Mouse (Mus musculus): ENCODE measurements around the gene Ankrd31. TPM values are rescaled to one million over a fixed set of nuclear protein-coding genes. Genes with fewer than 3 reads are reported as not detected.
"Not testable (repeated sequence)": the region's sequence is repeated elsewhere in the genome, so short reads cannot be mapped to it uniquely, and the experiment has no call there.

The Ankrd31 gene
- polyA plus RNA-seq, 1 experiment from 2014 or later = not detected

DNA sequence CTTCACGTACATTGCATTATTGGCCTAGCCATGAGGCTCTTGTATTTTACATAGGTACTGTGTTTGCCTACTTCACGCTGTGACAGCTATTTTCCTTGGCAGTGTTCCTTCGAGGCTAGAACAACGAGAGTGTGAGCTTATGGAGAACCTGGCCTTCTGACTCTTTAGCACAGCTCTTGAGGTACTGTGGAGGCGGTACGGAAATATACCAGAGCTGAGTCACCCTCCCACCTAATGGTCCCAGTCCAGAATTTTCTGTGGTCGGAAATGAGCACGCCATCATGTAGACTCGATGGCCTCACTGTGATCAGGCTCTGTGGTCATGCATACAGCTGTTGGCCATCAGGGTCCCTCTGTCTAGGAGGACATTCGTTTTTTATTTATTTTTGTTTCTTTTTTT is 191.6 kb downstream of the Ankrd31 start:
- H3K4me2 ChIP-seq (ENCODE audit: low read depth) = no peak overlapping the region
- WGBS = 87% methylated on average over 10 of the region's 10 CpGs
- no peak for ATAC-seq (ENCODE audit: insufficient read depth, low FRiP score, low TSS enrichment)

DNA sequence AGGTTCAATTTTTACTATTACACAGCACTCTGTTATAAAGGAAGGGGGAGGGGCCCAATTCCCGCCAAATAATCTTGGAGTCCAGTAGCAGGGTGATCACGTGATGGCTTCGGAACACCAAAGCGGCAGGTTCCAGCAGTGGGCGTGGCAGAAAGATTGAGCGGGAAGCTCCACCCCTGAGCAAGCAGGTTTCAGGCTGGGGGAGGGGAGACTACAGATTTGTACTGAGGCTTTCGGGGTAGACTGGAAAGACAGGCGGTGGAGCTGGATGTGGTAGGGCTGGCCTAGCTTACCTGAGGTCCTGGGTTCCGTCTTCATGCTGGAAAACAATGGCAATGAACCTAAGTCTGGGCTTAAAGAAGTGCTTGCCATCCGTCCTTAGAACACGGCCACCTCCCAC is 193.4 kb downstream of the Ankrd31 start:
- not testable (repeated sequence) for H3K27ac ChIP-seq (ENCODE audit: low read depth, low read length); H3K9me3 ChIP-seq (ENCODE audit: control insufficient read depth, low read length); H3K36me3 ChIP-seq (ENCODE audit: control insufficient read depth, insufficient read depth, low read length); H3K27me3 ChIP-seq (ENCODE audit: control insufficient read depth, insufficient read depth, low read length); H3K4me3 ChIP-seq (ENCODE audit: low read depth, low read length); H3K9ac ChIP-seq (ENCODE audit: low read length); H3K4me1 ChIP-seq (ENCODE audit: control insufficient read depth, insufficient read depth, low read length); ATAC-seq (ENCODE audit: insufficient read depth, low FRiP score, low TSS enrichment); DNase-seq (ENCODE audit: low spot score); H3K4me2 ChIP-seq (ENCODE audit: low read depth)
- WGBS = 89% methylated on average over 11 of the region's 11 CpGs

More for the DNA sequence above, 191.6 kb downstream of the Ankrd31 start:
- H3K9me3 ChIP-seq (ENCODE audit: control insufficient read depth, low read length) = no peaks in the 10 kb centered on the region
- no peak overlapping the region for H3K4me3 ChIP-seq (ENCODE audit: low read depth, low read length)
- no peaks in the 10 kb centered on the region for H3K36me3 ChIP-seq (ENCODE audit: control insufficient read depth, insufficient read depth, low read length)
- no peak overlapping the region for H3K27ac ChIP-seq (ENCODE audit: low read depth, low read length)
- no peaks in the 10 kb centered on the region for H3K27me3 ChIP-seq (ENCODE audit: control insufficient read depth, insufficient read depth, low read length)
- H3K4me1 ChIP-seq (ENCODE audit: control insufficient read depth, insufficient read depth, low read length) = peaks cover 4% of the 10 kb centered on the region; the same call in 1 of the 2 replicates
- H3K9ac ChIP-seq (ENCODE audit: low read length) = no peak overlapping the region
- DNase-seq (ENCODE audit: low spot score) = no peak

GRCm38 (mm10) chr13:96943571-96943970 is 195.5 kb downstream of the Ankrd31 start:
- Histone ChIP-seq H3K36me3 (ENCODE audit: control insufficient read depth, insufficient read depth, low read length) (no peaks in the 10 kb centered on the region), H3K9ac (ENCODE audit: low read length) (no peak overlapping the region), H3K9me3 (ENCODE audit: control insufficient read depth, low read length) (no peaks in the 10 kb centered on the region), H3K4me3 (ENCODE audit: low read depth, low read length) (no peak overlapping the region), H3K4me2 (ENCODE audit: low read depth) (no peak overlapping the region), H3K27me3 (ENCODE audit: control insufficient read depth, insufficient read depth, low read length) (no peaks in the 10 kb centered on the region), H3K4me1 (ENCODE audit: control insufficient read depth, insufficient read depth, low read length) (no peaks in the 10 kb centered on the region), H3K27ac (ENCODE audit: low read depth, low read length) (no peak overlapping the region)
- no peak for DNase-seq (ENCODE audit: low spot score)
- no peak for ATAC-seq (ENCODE audit: insufficient read depth, low FRiP score, low TSS enrichment)
- 75% methylated on average over 3 of the region's 3 CpGs for WGBS

- Histone ChIP-seq H3K36me3 (ENCODE audit: control insufficient read depth, insufficient read depth, low read length) (no peaks in the 10 kb centered on the region), H3K27ac (ENCODE audit: low read depth, low read length) (no peak overlapping the region), H3K4me3 (ENCODE audit: low read depth, low read length) (no peak overlapping the region), H3K27me3 (ENCODE audit: control insufficient read depth, insufficient read depth, low read length) (no peaks in the 10 kb centered on the region), H3K9ac (ENCODE audit: low read length) (no peak overlapping the region), H3K9me3 (ENCODE audit: control insufficient read depth, low read length) (no peaks in the 10 kb centered on the region), H3K4me1 (ENCODE audit: control insufficient read depth, insufficient read depth, low read length) (no peaks in the 10 kb centered on the region), H3K4me2 (ENCODE audit: low read depth) (no peak overlapping the region)
- DNase-seq (ENCODE audit: low spot score) = no peak
- ATAC-seq (ENCODE audit: insufficient read depth, low FRiP score, low TSS enrichment) = no peak
- WGBS = 88% methylated on average over 4 of the region's 4 CpGs
Observed at GRCm38 (mm10) chr13:96945748-96946147, 197.7 kb downstream of the Ankrd31 start.

GRCm38 (mm10) chr13:96947722-96948121 is 199.7 kb downstream of the Ankrd31 start:
- H3K9me3 ChIP-seq (ENCODE audit: control insufficient read depth, low read length) = no peaks in the 10 kb centered on the region
- H3K27ac ChIP-seq (ENCODE audit: low read depth, low read length) = no peak overlapping the region
- no peak overlapping the region for H3K9ac ChIP-seq (ENCODE audit: low read length)
- no peaks in the 10 kb centered on the region for H3K36me3 ChIP-seq (ENCODE audit: control insufficient read depth, insufficient read depth, low read length)
- WGBS = 89% methylated on average over 7 of the region's 7 CpGs
- no peaks in the 10 kb centered on the region for H3K27me3 ChIP-seq (ENCODE audit: control insufficient read depth, insufficient read depth, low read length)
- H3K4me3 ChIP-seq (ENCODE audit: low read depth, low read length) = no peak overlapping the region
- no peaks in the 10 kb centered on the region for H3K4me1 ChIP-seq (ENCODE audit: control insufficient read depth, insufficient read depth, low read length)
- no peak overlapping the region for H3K4me2 ChIP-seq (ENCODE audit: low read depth)
- no peak for DNase-seq (ENCODE audit: low spot score)
- ATAC-seq (ENCODE audit: insufficient read depth, low FRiP score, low TSS enrichment) = no peak

DNA sequence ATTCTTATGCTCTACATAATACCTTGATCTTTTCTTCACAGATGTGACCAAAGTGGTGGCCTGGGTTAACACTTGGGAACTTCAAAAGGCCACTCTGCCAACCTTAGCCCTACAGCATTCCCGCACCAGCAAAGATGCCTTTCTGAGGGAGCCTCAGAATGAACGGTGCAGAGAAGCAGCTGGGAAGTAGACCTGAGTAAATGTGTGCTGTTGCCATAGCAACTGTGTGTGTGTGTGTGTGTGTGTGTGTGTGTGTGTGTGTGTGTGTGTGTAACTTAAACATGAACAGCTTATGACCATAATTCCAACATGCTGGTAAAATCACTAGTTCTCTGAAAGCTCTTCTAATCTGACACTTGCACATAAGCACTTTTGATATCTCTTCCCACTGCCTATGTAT is 203.8 kb downstream of the Ankrd31 start:
- H3K27ac ChIP-seq (ENCODE audit: low read depth, low read length) = no peak overlapping the region
- H3K4me1 ChIP-seq (ENCODE audit: control insufficient read depth, insufficient read depth, low read length) = no peaks in the 10 kb centered on the region
- H3K36me3 ChIP-seq (ENCODE audit: control insufficient read depth, insufficient read depth, low read length) = no peaks in the 10 kb centered on the region
- H3K9ac ChIP-seq (ENCODE audit: low read length) = no peak overlapping the region
- no peak overlapping the region for H3K4me3 ChIP-seq (ENCODE audit: low read depth, low read length)
- no peaks in the 10 kb centered on the region for H3K9me3 ChIP-seq (ENCODE audit: control insufficient read depth, low read length)
- no peak overlapping the region for H3K4me2 ChIP-seq (ENCODE audit: low read depth)
- DNase-seq (ENCODE audit: low spot score) (no peak), ATAC-seq (ENCODE audit: insufficient read depth, low FRiP score, low TSS enrichment) (no peak)
- H3K27me3 ChIP-seq (ENCODE audit: control insufficient read depth, insufficient read depth, low read length) = no peaks in the 10 kb centered on the region
- WGBS = 55% methylated on average over 2 of the region's 2 CpGs

- no peaks in the 10 kb centered on the region for H3K36me3 ChIP-seq (ENCODE audit: control insufficient read depth, insufficient read depth, low read length)
- H3K4me3 ChIP-seq (ENCODE audit: low read depth, low read length) = no peak overlapping the region
- H3K9ac ChIP-seq (ENCODE audit: low read length) = no peak overlapping the region
- 95% methylated on average over 6 of the region's 6 CpGs for WGBS
- DNase-seq (ENCODE audit: low spot score) (no peak), ATAC-seq (ENCODE audit: insufficient read depth, low FRiP score, low TSS enrichment) (no peak)
- no peak overlapping the region for H3K27ac ChIP-seq (ENCODE audit: low read depth, low read length)
- H3K9me3 ChIP-seq (ENCODE audit: control insufficient read depth, low read length) = no peaks in the 10 kb centered on the region
- H3K27me3 ChIP-seq (ENCODE audit: control insufficient read depth, insufficient read depth, low read length) = no peaks in the 10 kb centered on the region
- no peaks in the 10 kb centered on the region for H3K4me1 ChIP-seq (ENCODE audit: control insufficient read depth, insufficient read depth, low read length)
- no peak overlapping the region for H3K4me2 ChIP-seq (ENCODE audit: low read depth)
Observed at GRCm38 (mm10) chr13:96956466-96956865, 208.4 kb downstream of the Ankrd31 start.

Other genes starting within 250 kb of the Ankrd31 start
- 6.0 and 6.7 TPM in 2 replicates for gene Polk, start 205.7 kb upstream of the Ankrd31 start, polyA plus RNA-seq (2014; fragmentation: Nextera tagmentation; extraction: Ambion mirVana)
- 5.9 and 6.8 TPM in 2 replicates for gene Col4a3bp, start 205.7 kb upstream of the Ankrd31 start, polyA plus RNA-seq (2014; fragmentation: Nextera tagmentation; extraction: Ambion mirVana)
- gene Hmgcr, start 77.3 kb upstream of the Ankrd31 start, polyA plus RNA-seq (2014; fragmentation: Nextera tagmentation; extraction: Ambion mirVana) = 194 and 220 TPM in 2 replicates
- gene Gcnt4, start 176.4 kb downstream of the Ankrd31 start, polyA plus RNA-seq (2014; fragmentation: Nextera tagmentation; extraction: Ambion mirVana) = 0.19 and 0.32 TPM in 2 replicates

All from neural tube, embryonic 11.5 days (tissue).